Mouse (Mus musculus): ENCODE results near the gene Ppm1n.

GRCm38 (mm10) chr7:19230041-19230580 is 49.8 kb downstream of the Ppm1n start:
- no peak for TF ChIP-seq POLR2A (IDR thresholded peaks at IDR 0.05; ENCODE audit: insufficient read depth, low read length)
- TF ChIP-seq EP300 (IDR thresholded peaks at IDR 0.05; ENCODE audit: insufficient read depth, low read depth, low read length), result no peak
- TF ChIP-seq CTCF (IDR thresholded peaks at IDR 0.05; ENCODE audit: low read depth, low read length), result no peak
